Mouse (Mus musculus): ENCODE results near the gene Smim6. TPM values are rescaled to one million over a fixed set of nuclear protein-coding genes. Genes with fewer than 3 reads are reported as not detected.
A peak's percentile ranks its signal among the peaks of the same experiment; 100 is the strongest.

Smim6 gene
- polyA plus RNA-seq, 1 experiment from 2014 or later, result 9.4 TPM

DNA sequence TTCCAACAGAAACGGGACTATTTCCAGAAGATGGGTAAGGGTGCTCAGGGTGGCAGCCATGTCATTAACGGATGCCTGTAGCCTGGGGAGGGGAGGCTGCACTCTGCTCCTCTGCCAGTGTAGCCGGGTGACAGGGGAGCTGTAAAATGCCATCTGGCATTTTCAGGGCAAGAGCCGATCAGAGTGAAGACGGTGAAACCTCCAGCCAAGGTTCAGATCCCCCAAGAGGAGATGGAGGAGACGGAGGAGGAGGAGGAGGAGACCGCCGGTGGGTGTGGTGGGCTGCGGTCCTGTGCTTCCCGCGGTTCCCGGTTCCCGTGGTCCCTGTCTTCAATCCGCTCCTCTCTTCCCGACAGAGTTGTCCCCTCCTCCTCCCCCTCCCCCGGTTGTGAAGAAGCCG is 28.6 kb upstream of the Smim6 start:
- Histone ChIP-seq H3K4me2 (replicated peaks; ENCODE audit: low read depth, low read length) (0 out of 2 replicates have a peak overlapping the region, but pooled peaks have one; percentile 2), H3K4me3 (ENCODE audit: low read length) (no peak overlapping the region), H3K9ac (ENCODE audit: low read depth, low read length) (no peak overlapping the region), H3K27ac (ENCODE audit: low read depth, low read length) (no peak overlapping the region), H3K36me3 (ENCODE audit: control insufficient read depth, insufficient read depth, low read length) (no peaks in the 10 kb centered on the region), H3K27me3 (ENCODE audit: control insufficient read depth, insufficient read depth, low read length) (no peaks in the 10 kb centered on the region; the same call in 1 of the 2 replicates), H3K4me1 (ENCODE audit: control insufficient read depth, insufficient read depth, low read length) (no peaks in the 10 kb centered on the region), H3K9me3 (ENCODE audit: control insufficient read depth, low read length) (no peaks in the 10 kb centered on the region)
- ATAC-seq (ENCODE audit: low FRiP score, low TSS enrichment), result no peak
- 10% methylated on average over 15 of the region's 17 CpGs for WGBS

GRCm38 (mm10) chr11:115884361-115884760 is 27.5 kb upstream of the Smim6 start:
- Histone ChIP-seq H3K4me2 (replicated peaks; ENCODE audit: low read depth, low read length) (no peak overlapping the region), H3K27me3 (ENCODE audit: control insufficient read depth, insufficient read depth, low read length) (no peaks in the 10 kb centered on the region; the same call in 1 of the 2 replicates), H3K9me3 (ENCODE audit: control insufficient read depth, low read length) (no peaks in the 10 kb centered on the region), H3K9ac (ENCODE audit: low read depth, low read length) (no peak overlapping the region), H3K36me3 (ENCODE audit: control insufficient read depth, insufficient read depth, low read length) (no peaks in the 10 kb centered on the region), H3K4me3 (ENCODE audit: low read length) (no peak overlapping the region), H3K4me1 (ENCODE audit: control insufficient read depth, insufficient read depth, low read length) (no peaks in the 10 kb centered on the region), H3K27ac (ENCODE audit: low read depth, low read length) (no peak overlapping the region)
- ATAC-seq (ENCODE audit: low FRiP score, low TSS enrichment), result no peak
- 92% methylated on average over 3 of the region's 3 CpGs for WGBS

DNA sequence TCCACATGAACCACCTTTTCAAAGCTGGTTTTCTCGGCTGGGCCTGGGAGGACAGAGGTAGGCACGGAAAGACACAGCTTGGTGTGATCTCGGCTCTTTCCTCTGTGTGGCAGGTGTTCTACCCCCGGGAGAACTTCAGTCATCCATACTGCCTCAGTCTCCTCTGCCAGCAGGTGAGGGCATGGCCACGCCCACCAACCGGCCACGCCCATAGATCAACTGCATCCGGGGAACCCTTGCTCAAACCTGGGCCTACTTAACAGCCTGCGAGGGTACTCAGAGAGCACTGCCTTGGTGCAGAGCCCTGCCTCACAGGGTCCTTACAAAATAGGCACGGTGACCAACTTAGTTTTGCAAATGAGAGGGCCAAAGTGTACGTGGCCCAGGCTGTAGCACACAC is 26.5 kb upstream of the Smim6 start:
- H3K4me2 ChIP-seq (replicated peaks; ENCODE audit: low read depth, low read length), result no peak overlapping the region
- H3K27ac ChIP-seq (ENCODE audit: low read depth, low read length), result no peak overlapping the region
- no peak overlapping the region for H3K4me3 ChIP-seq (ENCODE audit: low read length)
- WGBS, result 70% methylated on average over 11 of the region's 11 CpGs
- ATAC-seq (ENCODE audit: low FRiP score, low TSS enrichment), result no peak
- no peaks in the 10 kb centered on the region for H3K9me3 ChIP-seq (ENCODE audit: control insufficient read depth, low read length)
- no peak overlapping the region for H3K9ac ChIP-seq (ENCODE audit: low read depth, low read length)
- H3K27me3 ChIP-seq (ENCODE audit: control insufficient read depth, insufficient read depth, low read length), result no peaks in the 10 kb centered on the region; the same call in 1 of the 2 replicates
- no peaks in the 10 kb centered on the region for H3K4me1 ChIP-seq (ENCODE audit: control insufficient read depth, insufficient read depth, low read length)
- H3K36me3 ChIP-seq (ENCODE audit: control insufficient read depth, insufficient read depth, low read length), result no peaks in the 10 kb centered on the region

DNA sequence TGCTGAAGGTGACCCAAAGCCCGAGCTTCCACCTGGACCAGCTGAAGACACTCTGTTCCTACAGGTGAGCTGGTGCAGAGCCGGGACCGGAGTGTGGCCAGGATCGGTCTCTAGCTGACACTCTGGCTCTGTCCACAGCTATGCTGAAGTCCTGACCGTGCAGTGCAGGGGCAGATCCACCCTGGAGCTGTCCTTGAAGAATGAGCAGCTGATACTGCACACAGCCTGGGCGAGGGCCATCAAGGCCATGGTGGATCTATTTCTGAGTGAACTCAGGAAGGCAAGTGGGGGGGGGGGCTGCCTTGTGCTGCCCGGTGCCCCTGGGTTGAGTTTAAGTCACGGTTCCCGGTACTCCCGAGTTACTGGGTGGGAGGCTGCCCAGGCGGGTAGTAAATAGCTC is 25.4 kb upstream of the Smim6 start:
- Histone ChIP-seq H3K4me3 (ENCODE audit: low read length) (no peak overlapping the region), H3K9me3 (ENCODE audit: control insufficient read depth, low read length) (no peaks in the 10 kb centered on the region), H3K9ac (ENCODE audit: low read depth, low read length) (no peak overlapping the region), H3K4me2 (replicated peaks; ENCODE audit: low read depth, low read length) (no peak overlapping the region), H3K4me1 (ENCODE audit: control insufficient read depth, insufficient read depth, low read length) (no peaks in the 10 kb centered on the region), H3K36me3 (ENCODE audit: control insufficient read depth, insufficient read depth, low read length) (no peaks in the 10 kb centered on the region), H3K27ac (ENCODE audit: low read depth, low read length) (no peak overlapping the region), H3K27me3 (ENCODE audit: control insufficient read depth, insufficient read depth, low read length) (no peaks in the 10 kb centered on the region; the same call in 1 of the 2 replicates)
- no peak for ATAC-seq (ENCODE audit: low FRiP score, low TSS enrichment)
- 84% methylated on average over 11 of the region's 11 CpGs for WGBS

- H3K27me3 ChIP-seq (ENCODE audit: control insufficient read depth, insufficient read depth, low read length), result no peaks in the 10 kb centered on the region; the same call in 1 of the 2 replicates
- H3K4me2 ChIP-seq (replicated peaks; ENCODE audit: low read depth, low read length), result no peak overlapping the region
- H3K27ac ChIP-seq (ENCODE audit: low read depth, low read length), result no peak overlapping the region
- H3K4me1 ChIP-seq (ENCODE audit: control insufficient read depth, insufficient read depth, low read length), result no peaks in the 10 kb centered on the region
- H3K9ac ChIP-seq (ENCODE audit: low read depth, low read length), result no peak overlapping the region
- no peak for ATAC-seq (ENCODE audit: low FRiP score, low TSS enrichment)
- no peaks in the 10 kb centered on the region for H3K9me3 ChIP-seq (ENCODE audit: control insufficient read depth, low read length)
- H3K36me3 ChIP-seq (ENCODE audit: control insufficient read depth, insufficient read depth, low read length), result peaks cover 3% of the 10 kb centered on the region; the same call in 1 of the 2 replicates
- WGBS, result 90% methylated on average over 5 of the region's 5 CpGs
- H3K4me3 ChIP-seq (ENCODE audit: low read length), result no peak overlapping the region
Observed at GRCm38 (mm10) chr11:115888020-115888419, 23.8 kb upstream of the Smim6 start.

- no peak overlapping the region for H3K4me3 ChIP-seq (ENCODE audit: low read length)
- no peaks in the 10 kb centered on the region for H3K4me1 ChIP-seq (ENCODE audit: control insufficient read depth, insufficient read depth, low read length)
- ATAC-seq (ENCODE audit: low FRiP score, low TSS enrichment), result no peak
- H3K9me3 ChIP-seq (ENCODE audit: control insufficient read depth, low read length), result no peaks in the 10 kb centered on the region
- H3K9ac ChIP-seq (ENCODE audit: low read depth, low read length), result no peak overlapping the region
- peaks cover 14% of the 10 kb centered on the region for H3K36me3 ChIP-seq (ENCODE audit: control insufficient read depth, insufficient read depth, low read length)
- no peaks in the 10 kb centered on the region for H3K27me3 ChIP-seq (ENCODE audit: control insufficient read depth, insufficient read depth, low read length)
- no peak overlapping the region for H3K27ac ChIP-seq (ENCODE audit: low read depth, low read length)
- 84% methylated on average over 6 of the region's 6 CpGs for WGBS
- H3K4me2 ChIP-seq (replicated peaks; ENCODE audit: low read depth, low read length), result no peak overlapping the region
Observed at GRCm38 (mm10) chr11:115889159-115889558, 22.7 kb upstream of the Smim6 start.

DNA sequence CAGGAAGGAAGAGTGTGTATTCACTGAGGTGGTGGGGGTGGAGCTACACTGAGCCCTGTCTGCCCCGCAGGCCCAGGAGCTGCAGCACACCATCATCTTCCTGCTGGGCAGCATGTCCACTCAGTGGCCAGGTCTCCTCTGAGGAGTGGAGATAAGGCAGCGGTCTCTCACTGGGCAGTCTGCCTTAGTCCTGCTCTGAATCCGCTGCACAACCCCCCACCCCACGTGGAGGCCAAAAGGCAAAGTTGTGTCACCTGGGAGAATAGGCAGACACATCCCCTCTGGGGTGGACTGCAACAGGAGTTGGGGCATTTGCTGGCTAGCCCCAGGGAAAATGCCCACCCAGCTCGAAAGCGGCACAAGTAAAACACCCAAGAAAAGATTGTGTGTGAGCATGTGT is 19.6 kb upstream of the Smim6 start:
- ATAC-seq (ENCODE audit: low FRiP score, low TSS enrichment), result no peak
- H3K4me2 ChIP-seq (replicated peaks; ENCODE audit: low read depth, low read length), result no peak overlapping the region
- no peaks in the 10 kb centered on the region for H3K9me3 ChIP-seq (ENCODE audit: control insufficient read depth, low read length)
- no peak overlapping the region for H3K4me3 ChIP-seq (ENCODE audit: low read length)
- no peaks in the 10 kb centered on the region for H3K27me3 ChIP-seq (ENCODE audit: control insufficient read depth, insufficient read depth, low read length)
- 65% methylated on average over 6 of the region's 6 CpGs for WGBS
- H3K36me3 ChIP-seq (ENCODE audit: control insufficient read depth, insufficient read depth, low read length), result peaks cover 34% of the 10 kb centered on the region
- H3K9ac ChIP-seq (ENCODE audit: low read depth, low read length), result no peak overlapping the region
- no peaks in the 10 kb centered on the region for H3K4me1 ChIP-seq (ENCODE audit: control insufficient read depth, insufficient read depth, low read length)
- H3K27ac ChIP-seq (ENCODE audit: low read depth, low read length), result no peak overlapping the region

- no peak overlapping the region for H3K4me2 ChIP-seq (replicated peaks; ENCODE audit: low read depth, low read length)
Observed at GRCm38 (mm10) chr11:115893071-115893470, 18.7 kb upstream of the Smim6 start.

DNA sequence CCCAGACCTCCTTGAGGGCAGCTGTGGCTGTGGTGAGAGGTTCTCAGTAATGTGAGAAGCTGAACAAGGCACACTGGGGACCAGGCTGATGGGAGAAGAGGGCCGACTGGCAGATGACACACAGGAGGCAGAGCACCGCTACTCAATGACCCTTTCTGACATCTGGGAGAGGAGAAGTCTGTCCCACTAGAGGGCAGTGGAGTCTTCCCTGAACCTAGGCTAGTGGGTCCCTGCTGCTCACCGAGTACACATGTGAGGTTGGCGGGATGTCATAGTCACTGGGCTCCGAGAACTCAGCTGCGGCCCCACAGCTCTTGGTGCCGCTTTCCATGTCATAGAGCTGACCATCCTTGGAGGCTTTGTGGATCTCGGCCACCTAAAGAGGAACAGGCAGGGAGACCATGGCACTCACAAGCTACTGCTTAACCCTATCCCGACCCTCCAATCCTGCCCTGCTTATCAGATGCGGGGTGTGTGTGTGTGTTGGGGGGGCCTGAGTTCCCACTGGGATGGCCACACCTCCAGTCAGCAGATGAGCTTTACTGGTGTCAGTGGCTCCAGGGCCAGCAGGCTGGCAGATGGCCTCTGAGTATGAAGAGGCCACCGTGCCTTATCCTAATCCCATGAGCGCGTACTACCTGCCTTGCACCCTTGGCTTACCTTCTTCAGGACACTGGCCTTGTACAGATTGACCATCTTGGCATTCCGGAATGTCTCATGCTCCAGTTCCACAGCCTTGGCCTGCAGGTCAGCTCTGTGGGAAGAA is 16.9 kb upstream of the Smim6 start:
- Histone ChIP-seq H3K36me3 (ENCODE audit: control insufficient read depth, insufficient read depth, low read length) (peaks cover 34% of the 10 kb centered on the region), H3K27me3 (ENCODE audit: control insufficient read depth, insufficient read depth, low read length) (no peaks in the 10 kb centered on the region), H3K4me2 (replicated peaks; ENCODE audit: low read depth, low read length) (no peak overlapping the region), H3K4me3 (ENCODE audit: low read length) (no peak overlapping the region), H3K27ac (ENCODE audit: low read depth, low read length) (no peak overlapping the region), H3K9ac (ENCODE audit: low read depth, low read length) (no peak overlapping the region), H3K4me1 (ENCODE audit: control insufficient read depth, insufficient read depth, low read length) (peaks cover 16% of the 10 kb centered on the region), H3K9me3 (ENCODE audit: control insufficient read depth, low read length) (no peaks in the 10 kb centered on the region)
- no peak for ATAC-seq (ENCODE audit: low FRiP score, low TSS enrichment)
- 72% methylated on average over 14 of the region's 14 CpGs for WGBS

More at GRCm38 (mm10) chr11:115893071-115893470, 18.7 kb upstream of the Smim6 start:
- no peak overlapping the region for H3K9ac ChIP-seq (ENCODE audit: low read depth, low read length)
- H3K4me1 ChIP-seq (ENCODE audit: control insufficient read depth, insufficient read depth, low read length), result no peaks in the 10 kb centered on the region
- no peaks in the 10 kb centered on the region for H3K9me3 ChIP-seq (ENCODE audit: control insufficient read depth, low read length)
- H3K27me3 ChIP-seq (ENCODE audit: control insufficient read depth, insufficient read depth, low read length), result no peaks in the 10 kb centered on the region
- no peak overlapping the region for H3K27ac ChIP-seq (ENCODE audit: low read depth, low read length)
- no peak for ATAC-seq (ENCODE audit: low FRiP score, low TSS enrichment)
- H3K4me3 ChIP-seq (ENCODE audit: low read length), result no peak overlapping the region
- peaks cover 34% of the 10 kb centered on the region for H3K36me3 ChIP-seq (ENCODE audit: control insufficient read depth, insufficient read depth, low read length)
- WGBS, result 91% methylated on average over 9 of the region's 9 CpGs
